Mouse (Mus musculus) gonadal fat pad, adult 2 months (tissue): ENCODE results near the gene Sdad1. TPM values are rescaled to one million over a fixed set of nuclear protein-coding genes. Genes with fewer than 3 reads are reported as not detected.

Experiments
- DNase-seq: peaks from one replicate; pipeline ENCODE4 v3.0.0-alpha.2; 2012; ENCODE audit warnings: low read depth
- polyA plus RNA-seq: library from polyadenylated mRNA; depleted of rRNA; stranded (reverse); fragments of >200 nt; gene quantifications from 2 replicates; pipeline ENCODE4 v1.2.3, GENCODE M21; 2012; rRNA removed

The Sdad1 gene
- polyA plus RNA-seq, 1 experiment = 12.7 TPM

DNA sequence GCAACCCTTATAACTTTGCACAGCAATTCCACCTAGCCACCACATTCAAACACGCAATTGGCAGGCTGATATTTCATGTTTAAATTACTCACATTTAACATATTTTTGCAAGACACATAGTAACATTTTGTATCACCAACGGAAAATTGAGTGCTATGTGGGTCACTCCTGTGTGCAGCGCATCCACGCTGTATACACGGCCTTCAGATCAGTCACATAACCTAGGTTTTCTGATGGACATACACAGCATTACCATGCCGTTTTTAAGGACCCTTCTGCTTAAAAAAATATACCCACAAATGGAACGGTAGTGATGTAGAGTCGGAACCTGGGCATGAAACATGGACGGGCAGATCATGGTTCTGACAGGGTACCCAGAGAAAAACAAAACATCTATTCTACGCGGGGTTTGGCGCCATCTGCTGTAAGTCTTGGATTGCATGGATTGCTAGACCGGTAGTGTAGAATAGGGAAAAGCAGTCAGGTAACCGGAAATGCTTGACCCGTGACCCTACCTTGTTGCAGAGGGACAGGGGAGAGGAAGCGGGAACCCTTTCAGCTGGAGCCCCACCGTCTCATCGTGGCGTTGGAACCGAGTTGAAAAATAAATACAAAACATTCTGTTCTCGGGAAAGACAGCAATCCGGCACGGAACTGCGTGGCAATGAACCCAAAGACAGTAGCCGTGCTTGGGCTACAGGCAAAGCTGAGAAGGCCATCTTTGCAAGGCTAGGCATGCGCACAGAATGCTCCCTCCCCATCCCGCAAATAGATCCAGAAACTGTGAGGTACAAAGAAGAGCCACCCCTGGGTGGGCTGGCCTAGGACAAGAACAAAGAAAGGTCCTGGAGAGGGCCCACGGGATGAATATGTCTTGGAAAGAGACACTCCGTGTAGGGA lies 70.7 kb downstream of the Sdad1 start:
- DNase-seq = no peak

- DNase-seq = no peak
Measured at GRCm38 (mm10) chr5:92234939-92235557, 75.2 kb downstream of the Sdad1 start.

Other genes with a start within 250 kb of the Sdad1 start
- 31.6 and 37.3 TPM in 2 replicates for gene G3bp2, start 226.8 kb downstream of the Sdad1 start, polyA plus RNA-seq
- 55.8 and 57.1 TPM in 2 replicates for gene Uso1, start 172.5 kb downstream of the Sdad1 start, polyA plus RNA-seq
- not detected in 2 replicates for gene U90926, start 95.1 kb downstream of the Sdad1 start, polyA plus RNA-seq
- 0.38 and 0.58 TPM in 2 replicates for gene Ppef2, start 54.2 kb downstream of the Sdad1 start, polyA plus RNA-seq
- 43.8 and 55.8 TPM in 2 replicates for gene Naaa, start 32.3 kb downstream of the Sdad1 start, polyA plus RNA-seq
- gene Cxcl9, start 17.6 kb upstream of the Sdad1 start, polyA plus RNA-seq = 25.1 and 33.4 TPM in 2 replicates
- gene Art3, start 21.3 kb upstream of the Sdad1 start, polyA plus RNA-seq = 97.5 and 121 TPM in 2 replicates
- gene Cxcl10, start 38.4 kb upstream of the Sdad1 start, polyA plus RNA-seq = 4.6 and 7.0 TPM in 2 replicates
- gene Nup54, start 124.7 kb upstream of the Sdad1 start, polyA plus RNA-seq = 17.2 and 19.3 TPM in 2 replicates
- 26.6 and 33.0 TPM in 2 replicates for gene Scarb2, start 196.4 kb upstream of the Sdad1 start, polyA plus RNA-seq
- gene Fam47e, start 244.6 kb upstream of the Sdad1 start, polyA plus RNA-seq = 1.2 and 2.7 TPM in 2 replicates